Mouse (Mus musculus): ENCODE results near the gene Radil. TPM values are rescaled to one million over a fixed set of nuclear protein-coding genes. Genes with fewer than 3 reads are reported as not detected.

Radil gene
- total RNA-seq, 2 experiments from 2014 or later = 2.6 to 4.4 TPM

DNA sequence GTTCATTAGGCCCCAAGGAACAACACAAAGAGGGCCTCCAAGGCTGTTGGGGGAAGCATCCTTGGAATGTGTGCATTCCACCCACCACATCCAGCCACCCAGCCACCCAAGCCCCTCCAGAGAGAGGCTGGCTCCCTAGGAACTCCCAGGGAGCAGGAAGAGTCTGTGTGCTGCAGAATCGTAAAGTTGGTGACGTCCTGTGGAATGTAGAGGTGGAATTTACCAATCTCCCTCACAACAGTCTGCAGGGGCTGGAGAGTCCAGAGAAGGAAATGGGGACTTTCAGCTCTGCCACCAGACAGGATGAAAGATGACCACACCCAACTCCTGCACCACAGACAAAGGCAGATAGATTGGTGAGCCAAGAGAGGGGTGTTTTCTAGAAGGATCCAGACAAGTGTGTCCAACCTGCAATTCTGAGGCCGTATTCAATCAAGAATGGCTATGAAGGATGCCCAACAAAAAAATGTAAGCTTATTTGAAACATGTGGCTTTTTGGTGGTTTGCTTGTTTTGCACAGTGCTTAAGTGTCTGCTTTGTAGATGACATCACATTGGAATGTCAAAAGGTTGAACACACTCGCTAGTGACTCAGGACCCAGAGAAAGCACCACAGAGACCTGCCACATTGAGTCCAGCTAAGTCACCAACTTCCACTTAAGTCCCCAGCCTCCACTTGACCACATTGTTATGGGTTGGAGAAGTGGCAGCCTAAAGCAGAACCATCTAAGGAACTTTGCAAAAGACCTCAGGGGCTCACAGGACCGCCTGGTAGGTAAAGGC is 5.7 kb downstream of the Radil start:
- no peak for DNase-seq (ENCODE audit: low spot score in 2 of 2)

DNA sequence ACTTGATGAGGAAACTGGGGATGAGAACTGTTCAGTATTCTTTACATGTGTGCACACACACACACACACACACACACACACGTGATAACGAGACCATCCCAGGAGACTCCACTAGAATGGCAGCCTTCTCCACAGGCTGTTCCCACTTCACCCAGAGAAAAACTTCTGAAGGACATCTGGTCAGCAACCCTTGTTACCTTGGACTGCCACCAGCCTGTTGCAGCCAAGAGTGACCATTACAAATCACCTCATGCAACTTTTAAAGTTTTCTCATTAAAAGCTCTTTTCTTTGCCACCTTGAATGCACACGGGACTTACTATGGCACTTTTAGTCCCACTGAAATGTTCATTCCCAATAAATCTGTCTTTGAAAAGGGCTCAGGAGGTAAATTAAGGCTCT is 13.6 kb downstream of the Radil start:
- DNase-seq (ENCODE audit: low spot score in 2 of 2) = no peak

- no peak for DNase-seq (ENCODE audit: low spot score in 2 of 2)
These were observed 15.5 kb downstream of the Radil start for GRCm38 (mm10) chr5:142535388-142535787.

- no peak for DNase-seq (ENCODE audit: low spot score in 2 of 2)
These were observed 21.0 kb downstream of the Radil start, which contains the start of gene Papolb for GRCm38 (mm10) chr5:142529915-142530314. Gene Papolb (minus strand): TSS chr5:142530076.

- DNase-seq (ENCODE audit: low spot score in 2 of 2) = no peak
These were observed 26.0 kb downstream of the Radil start for GRCm38 (mm10) chr5:142524711-142525464.

DNA sequence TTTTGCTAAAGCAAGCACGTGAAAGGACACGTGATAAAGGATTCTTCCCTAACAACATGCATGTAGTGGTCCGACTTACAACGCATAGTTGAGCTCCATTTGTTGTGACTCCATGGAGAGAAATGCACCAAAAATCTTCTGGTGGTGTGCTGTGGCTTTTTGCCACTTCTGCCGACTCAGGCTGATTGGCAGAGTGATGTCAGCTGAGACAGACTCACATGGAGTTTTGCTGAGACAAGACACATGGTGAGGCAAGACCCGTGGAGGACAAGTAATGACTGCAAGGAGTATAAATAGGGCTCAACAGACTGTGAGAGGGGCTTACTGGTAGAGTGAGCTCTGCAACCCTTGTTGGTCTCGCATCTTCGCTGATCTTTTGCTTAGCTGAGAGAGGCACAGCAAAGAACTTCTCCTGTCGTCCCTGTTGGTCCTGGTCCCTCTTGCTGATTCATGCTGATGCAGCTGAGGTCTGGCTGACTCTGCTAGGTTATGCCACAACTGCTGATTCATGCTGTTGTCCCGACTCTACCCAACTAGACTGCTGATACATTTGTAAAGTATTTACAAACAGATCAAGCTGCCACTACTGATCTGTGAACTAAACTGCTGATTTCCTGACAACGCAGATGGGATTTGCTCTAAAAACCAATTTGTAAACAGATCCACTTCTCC is 29.6 kb downstream of the Radil start:
- DNase-seq (ENCODE audit: low spot score in 2 of 2) = no peak

GRCm38 (mm10) chr5:142520360-142520759 is 30.5 kb downstream of the Radil start:
- no peak for DNase-seq (ENCODE audit: low spot score in 2 of 2)

DNA sequence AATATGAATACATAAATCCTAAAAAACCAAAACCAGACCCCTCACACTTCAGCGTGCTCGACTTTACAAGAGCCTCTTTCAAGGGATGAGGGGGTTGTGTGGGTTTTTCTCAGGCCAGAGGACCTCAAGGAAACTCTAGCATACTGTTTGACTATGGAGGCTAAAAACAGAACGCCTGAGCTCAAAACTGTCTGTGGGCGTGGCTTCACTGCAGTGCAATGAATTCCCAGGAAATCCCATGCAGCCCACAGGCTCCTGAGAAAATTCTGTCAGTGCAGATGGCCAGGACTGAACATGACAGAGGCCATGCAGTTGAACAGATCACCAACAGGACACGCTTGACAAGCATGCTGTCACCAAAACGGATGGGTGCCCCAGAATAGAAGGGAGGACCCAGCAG is 31.9 kb downstream of the Radil start:
- DNase-seq (ENCODE audit: low spot score in 2 of 2) = no peak

DNA sequence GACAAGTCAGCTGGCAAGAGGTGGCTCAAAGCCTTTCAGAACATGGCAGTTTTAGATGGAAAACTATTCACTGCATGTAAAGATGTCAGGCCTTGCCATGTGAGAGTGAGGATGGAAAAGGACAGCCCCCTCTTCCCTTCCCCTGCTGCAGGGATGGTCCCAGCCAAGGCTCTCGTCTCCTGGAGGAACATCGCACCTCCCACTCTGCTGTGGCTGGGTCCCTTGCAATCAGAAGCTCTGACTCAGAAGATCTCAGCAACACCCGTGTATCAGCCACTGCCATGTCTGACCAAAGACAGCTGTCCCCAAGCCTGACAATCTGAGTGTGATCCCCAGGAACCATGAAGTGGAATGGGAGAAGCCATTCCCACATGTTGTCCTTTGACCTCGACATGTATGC is 38.8 kb downstream of the Radil start:
- no peak for DNase-seq (ENCODE audit: low spot score in 2 of 2)

DNA sequence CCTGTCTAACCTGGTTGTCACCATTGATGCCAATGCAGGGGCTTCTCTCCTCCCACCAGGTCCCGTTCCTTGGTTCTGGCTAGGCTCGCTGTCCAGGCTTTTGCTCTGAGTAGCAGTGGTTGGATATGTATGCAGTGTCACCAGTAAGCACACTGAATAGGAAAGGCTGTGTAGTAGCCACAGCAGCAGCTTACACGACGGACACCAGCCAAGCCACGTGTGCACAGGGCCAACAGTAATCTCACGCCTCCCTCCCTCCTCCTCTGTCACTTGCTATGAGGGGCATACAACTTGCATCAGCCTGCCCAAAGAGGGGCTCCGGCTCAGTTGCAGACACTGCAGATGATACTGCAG is 40.9 kb downstream of the Radil start:
- no peak for DNase-seq (ENCODE audit: low spot score in 2 of 2)

GRCm38 (mm10) chr5:142509141-142510060 is 41.5 kb downstream of the Radil start:
- DNase-seq (ENCODE audit: low spot score in 2 of 2) = no peak

DNA sequence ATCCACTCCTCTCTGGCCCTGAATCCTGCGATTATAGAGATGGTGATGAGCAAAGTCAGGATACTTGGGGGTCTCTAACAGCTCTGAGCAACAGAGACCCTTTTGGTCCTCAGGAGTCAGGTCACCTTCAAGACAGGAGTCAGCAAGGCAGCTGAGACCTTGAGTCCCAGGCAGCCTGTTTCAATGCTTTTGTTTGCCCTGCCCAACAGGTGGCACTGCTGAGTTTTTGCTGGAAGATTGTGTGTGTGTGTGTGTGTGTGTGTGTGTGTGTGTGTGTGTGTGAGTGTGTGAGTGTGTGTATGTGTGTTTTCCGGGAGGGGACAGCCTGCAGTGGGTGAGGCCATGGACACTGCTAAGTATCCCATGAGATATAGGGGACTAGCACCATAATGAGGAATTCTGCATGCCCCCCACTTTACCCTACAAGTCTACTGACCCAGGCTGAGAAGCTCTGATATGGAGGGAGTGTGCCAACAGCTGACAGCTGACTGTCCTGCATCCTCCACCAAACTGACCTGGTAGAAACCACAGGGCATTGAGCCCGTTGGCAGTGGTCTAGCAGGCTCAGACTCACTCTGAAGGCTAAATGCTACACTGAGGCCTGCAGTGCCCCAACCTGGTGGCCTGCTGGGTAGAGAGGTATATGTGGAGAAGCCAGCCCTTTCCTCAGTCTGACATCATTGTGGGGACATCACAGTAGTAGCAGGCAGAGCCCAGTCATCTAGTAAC is 45.0 kb downstream of the Radil start:
- DNase-seq (ENCODE audit: low spot score in 2 of 2) = no peak

- DNase-seq (ENCODE audit: low spot score in 2 of 2) = no peak
These were observed 46.7 kb downstream of the Radil start for GRCm38 (mm10) chr5:142504175-142504574.

GRCm38 (mm10) chr5:142502414-142502813 is 48.5 kb downstream of the Radil start:
- peak in 1 of 2 experiments; percentile 57 for DNase-seq (ENCODE audit: low spot score in 2 of 2)

- DNase-seq (ENCODE audit: low spot score in 2 of 2) = no peak
These were observed 50.0 kb downstream of the Radil start for GRCm38 (mm10) chr5:142500918-142501317.

GRCm38 (mm10) chr5:142498964-142499363 is 51.9 kb downstream of the Radil start:
- DNase-seq (ENCODE audit: low spot score in 2 of 2) = no peak

- DNase-seq (ENCODE audit: low spot score in 2 of 2) = no peak
These were observed 55.4 kb downstream of the Radil start for GRCm38 (mm10) chr5:142495321-142496096.

DNA sequence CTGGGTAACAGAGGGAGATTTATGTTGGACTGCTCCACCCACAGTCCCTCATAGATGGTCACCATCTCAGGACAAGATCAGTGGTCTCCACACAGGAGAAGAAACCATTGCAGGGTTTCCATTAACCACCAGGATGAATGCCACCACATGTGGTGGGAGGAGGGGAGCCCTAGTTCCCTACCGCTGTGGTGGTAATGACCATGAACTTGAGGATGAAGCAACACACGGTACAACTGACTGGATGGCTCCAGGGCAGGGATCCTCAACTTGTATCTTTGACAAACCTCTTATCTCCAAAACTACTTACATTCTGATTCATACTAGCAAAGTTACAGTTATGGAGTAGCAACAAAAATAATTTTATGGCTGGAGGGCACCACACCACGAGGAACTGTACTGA is 57.6 kb downstream of the Radil start:
- no peak for DNase-seq (ENCODE audit: low spot score in 2 of 2)

GRCm38 (mm10) chr5:142489955-142490707 is 60.8 kb downstream of the Radil start:
- DNase-seq (ENCODE audit: low spot score in 2 of 2) = no peak

All from adrenal gland, postnatal 4 days (tissue).